Mouse (Mus musculus) neural tube, embryonic 10.5 days (tissue): ENCODE results near the gene Bnip3.
A peak's percentile ranks its signal among the peaks of the same experiment; 100 is the strongest.

ENCODE experiments used
- DNase-seq: peaks from one replicate; pipeline ENCODE4 v3.0.0-alpha.2; 2017; ENCODE audit warnings: low spot score; ENCODE audit errors: extremely low spot score

Gene Bnip3

GRCm38 (mm10) chr7:138909277-138910192 is at the start of gene Bnip3:
Gene Bnip3, minus strand, starts transcription at chr7:138909519.
- DNase-seq: peak; percentile 94

GRCm38 (mm10) chr7:138957106-138957505 is 47.8 kb upstream of the Bnip3 start:
- DNase-seq: no peak

GRCm38 (mm10) chr7:138955787-138956186 is 46.5 kb upstream of the Bnip3 start:
- DNase-seq: no peak

GRCm38 (mm10) chr7:138948309-138948708 is 39.0 kb upstream of the Bnip3 start:
- DNase-seq: no peak

GRCm38 (mm10) chr7:138947741-138948140 is 38.4 kb upstream of the Bnip3 start:
- DNase-seq: no peak

GRCm38 (mm10) chr7:138945668-138946067 is 36.3 kb upstream of the Bnip3 start:
- no peak for DNase-seq

- no peak for DNase-seq
These were observed 33.0 kb upstream of the Bnip3 start for GRCm38 (mm10) chr7:138942301-138942700.

- no peak for DNase-seq
These were observed 32.3 kb upstream of the Bnip3 start for GRCm38 (mm10) chr7:138941571-138941970.

GRCm38 (mm10) chr7:138940612-138941461 is 31.5 kb upstream of the Bnip3 start, which contains the start of gene Jakmip3:
Gene Jakmip3, plus strand, starts transcription at chr7:138940730.
- peak; percentile 46 for DNase-seq

GRCm38 (mm10) chr7:138940256-138940611 is 30.9 kb upstream of the Bnip3 start:
- DNase-seq: peak; percentile 40

GRCm38 (mm10) chr7:138938991-138939390 is 29.7 kb upstream of the Bnip3 start:
- no peak for DNase-seq

- no peak for DNase-seq
These were observed 25.2 kb upstream of the Bnip3 start for GRCm38 (mm10) chr7:138934523-138934922.

- DNase-seq: no peak
These were observed 19.1 kb upstream of the Bnip3 start for GRCm38 (mm10) chr7:138928456-138928855.

GRCm38 (mm10) chr7:138923756-138924425 is 14.6 kb upstream of the Bnip3 start:
- no peak for DNase-seq

- DNase-seq: no peak
These were observed 12.3 kb upstream of the Bnip3 start for GRCm38 (mm10) chr7:138921611-138922010.

- DNase-seq: peak; percentile 44
These were observed 10.0 kb upstream of the Bnip3 start for GRCm38 (mm10) chr7:138919156-138919944.

- DNase-seq: no peak
These were observed 4.3 kb upstream of the Bnip3 start for GRCm38 (mm10) chr7:138913616-138914015.

- no peak for DNase-seq
These were observed 859 bp upstream of the Bnip3 start for GRCm38 (mm10) chr7:138910193-138910562.

- no peak for DNase-seq
These were observed 497 bp downstream of the Bnip3 start for GRCm38 (mm10) chr7:138908768-138909276.

- DNase-seq: no peak
These were observed 1.3 kb downstream of the Bnip3 start for GRCm38 (mm10) chr7:138907976-138908375.

GRCm38 (mm10) chr7:138907043-138907442 is 2.3 kb downstream of the Bnip3 start:
- peak; percentile 41 for DNase-seq
